Mouse (Mus musculus): ENCODE measurements around the gene Nthl1.

- TF ChIP-seq POLR2A (IDR thresholded peaks at IDR 0.05; ENCODE audit: control insufficient read depth, low read depth, low read length) (no peak), CTCF (IDR thresholded peaks at IDR 0.05; ENCODE audit: control insufficient read depth, insufficient read depth, insufficient replicate concordance, low read depth, low read length) (peak; percentile 96; the same call in 1 of the 2 replicates)
Observed at GRCm38 (mm10) chr17:24628646-24629045, 3.8 kb upstream of the Nthl1 start.
